Mouse (Mus musculus): ENCODE measurements at regions not wholly inside any gene's neighbourhood (a gene's known extent, or its start where the extent isn't known, plus 50 kb on each side); places are given as distances from the start of the nearest gene placed in this dataset.

GRCm38 (mm10) chr2:159565255-159565654, 768.7 kb downstream of the Gm826 start:
- DNase-seq, result no peak

DNA sequence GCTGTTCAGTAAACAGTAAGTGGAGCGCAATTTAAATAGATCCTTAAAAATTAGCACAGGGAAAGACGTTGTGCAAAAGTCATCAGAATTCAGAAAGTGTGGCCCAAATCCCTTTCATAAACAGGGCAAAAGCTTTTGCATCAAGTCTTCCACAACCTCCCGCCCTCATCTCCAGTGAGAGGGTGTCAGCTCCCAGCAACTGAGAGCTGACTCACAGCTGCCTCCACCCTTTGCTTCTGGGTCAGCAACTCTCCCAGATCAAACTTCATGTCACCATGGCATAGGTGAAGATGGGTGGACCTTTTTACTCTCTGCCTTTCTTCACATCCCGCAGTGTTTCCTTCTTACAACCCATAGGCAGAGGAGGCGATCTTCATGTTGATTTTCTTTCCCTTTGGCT, 768.0 kb downstream of the Gm826 start:
- DNase-seq, result no peak

- peak; percentile 76 for DNase-seq
Measured at GRCm38 (mm10) chr2:159566461-159566860, 767.5 kb downstream of the Gm826 start.

DNA sequence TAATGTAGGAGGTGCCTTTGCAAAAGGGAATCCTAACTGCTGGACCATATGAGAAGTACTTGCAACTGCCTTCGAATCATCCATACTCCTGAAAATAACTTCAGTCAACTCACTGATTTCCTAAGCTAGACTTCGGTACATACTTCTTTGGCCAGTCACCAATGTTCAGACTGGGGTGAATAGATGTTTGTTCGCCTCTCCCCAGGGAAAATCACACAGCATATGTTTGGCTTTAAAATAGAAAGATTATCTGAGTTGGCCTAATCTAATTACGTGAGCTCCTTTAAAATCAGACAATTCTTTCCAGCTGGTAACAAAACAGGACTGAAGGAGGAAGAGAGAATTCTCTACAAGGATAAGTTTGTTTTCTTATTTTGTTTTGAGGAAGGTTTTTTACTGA, 765.6 kb downstream of the Gm826 start:
- DNase-seq, result no peak

DNA sequence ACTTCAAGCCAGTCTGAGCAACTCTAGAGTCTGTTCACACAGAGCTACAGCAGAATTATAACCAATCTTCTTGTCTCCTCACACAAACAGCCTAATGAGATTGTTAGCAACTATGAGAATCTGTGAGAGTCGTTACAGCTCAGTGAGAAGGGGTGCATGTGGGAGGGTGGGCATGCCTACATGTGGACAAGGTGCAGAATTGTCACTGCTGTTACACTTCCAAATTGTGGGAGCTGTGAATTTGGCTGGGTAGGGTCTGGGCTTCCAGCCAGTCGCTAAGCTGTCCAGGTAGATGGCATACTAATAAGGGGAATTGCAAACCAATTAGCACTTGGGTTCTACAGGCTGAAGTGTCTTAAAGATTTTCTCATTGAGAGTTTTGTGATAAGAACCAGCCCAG, 762.1 kb downstream of the Gm826 start:
- DNase-seq, result no peak

DNA sequence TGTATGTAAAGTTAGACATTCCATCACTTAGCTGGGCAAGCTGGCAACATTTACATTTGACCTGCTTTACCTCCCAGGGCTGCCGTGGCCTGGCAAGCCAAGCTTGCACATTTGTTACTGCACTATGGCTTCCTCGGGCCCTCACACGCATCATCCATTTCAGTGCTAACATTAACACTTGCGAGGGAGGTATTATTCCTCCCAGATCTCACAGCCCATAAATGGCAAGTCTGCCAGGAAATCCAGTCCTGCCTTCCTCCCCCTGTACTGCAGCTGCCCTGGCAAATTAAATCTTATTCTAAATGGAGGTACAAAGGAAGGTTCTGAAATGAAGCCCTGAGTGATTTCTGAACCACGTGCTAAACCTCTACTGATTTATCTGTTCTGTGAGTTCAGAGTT, 758.7 kb downstream of the Gm826 start:
- no peak for DNase-seq

DNA sequence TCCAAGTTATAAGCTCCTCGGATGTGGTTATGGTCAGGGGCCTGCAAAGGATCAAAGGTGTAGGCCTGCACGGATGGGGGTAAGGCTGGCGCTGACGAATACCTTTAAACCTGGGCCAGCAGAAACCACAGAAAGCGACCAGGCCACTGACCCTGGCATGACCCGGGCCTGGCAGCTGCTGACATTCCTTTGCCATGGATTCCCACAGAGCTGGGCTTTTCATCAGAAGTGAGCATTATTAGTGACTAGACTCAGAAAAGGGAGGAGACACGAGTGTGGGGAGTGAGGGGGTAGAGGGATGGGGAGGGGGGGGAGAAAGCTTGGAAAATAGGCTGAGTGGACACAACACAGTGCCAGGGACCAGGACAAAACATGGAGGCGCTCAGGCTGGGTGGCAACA, 750.9 kb downstream of the Gm826 start:
- no peak for DNase-seq

DNA sequence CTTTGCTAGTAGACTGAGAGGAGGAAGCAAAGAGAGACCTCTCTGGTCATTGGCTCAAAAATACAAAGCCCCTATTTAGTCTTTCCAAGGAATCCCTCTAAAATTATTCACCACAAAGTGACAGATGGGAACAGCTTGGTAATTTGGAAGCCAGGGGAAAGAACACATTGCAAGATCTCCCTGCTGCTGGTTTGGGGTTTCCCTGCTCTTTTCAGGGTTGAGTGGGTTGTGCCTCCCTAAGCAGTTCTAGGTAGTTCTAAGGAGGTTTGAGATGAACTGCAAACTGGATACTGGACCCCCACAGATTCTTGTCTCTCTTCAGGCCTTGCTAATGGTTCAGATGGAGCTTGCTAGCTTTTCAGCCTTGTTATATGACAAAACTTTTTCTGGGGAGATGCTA, 749.3 kb downstream of the Gm826 start:
- no peak for DNase-seq

- DNase-seq, result no peak
Measured at GRCm38 (mm10) chr2:159586697-159587473, 747.1 kb downstream of the Gm826 start.

GRCm38 (mm10) chr2:159591396-159592124, 742.4 kb downstream of the Gm826 start:
- DNase-seq, result no peak

DNA sequence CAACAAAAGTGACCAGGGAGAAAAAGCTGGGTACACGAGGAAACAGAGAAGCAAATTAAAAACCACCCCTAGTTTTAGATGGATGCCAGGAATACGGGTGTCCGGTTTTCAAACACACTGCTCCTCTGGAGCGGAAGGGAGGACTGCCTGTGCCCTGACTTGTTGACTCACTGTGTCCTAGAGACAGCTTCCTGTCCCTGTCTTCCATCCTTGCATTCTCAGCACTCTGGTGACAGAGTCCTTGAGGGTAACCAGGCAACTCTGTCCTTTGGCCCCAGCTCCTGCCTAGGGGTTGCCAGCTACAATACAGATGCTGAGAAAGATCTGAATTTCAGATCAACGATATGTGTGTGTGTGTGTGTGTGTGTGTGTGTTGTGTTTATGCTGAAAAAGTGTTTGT, 741.1 kb downstream of the Gm826 start:
- peak; percentile 75 for DNase-seq

GRCm38 (mm10) chr2:159596285-159596684, 737.7 kb downstream of the Gm826 start:
- no peak for DNase-seq

DNA sequence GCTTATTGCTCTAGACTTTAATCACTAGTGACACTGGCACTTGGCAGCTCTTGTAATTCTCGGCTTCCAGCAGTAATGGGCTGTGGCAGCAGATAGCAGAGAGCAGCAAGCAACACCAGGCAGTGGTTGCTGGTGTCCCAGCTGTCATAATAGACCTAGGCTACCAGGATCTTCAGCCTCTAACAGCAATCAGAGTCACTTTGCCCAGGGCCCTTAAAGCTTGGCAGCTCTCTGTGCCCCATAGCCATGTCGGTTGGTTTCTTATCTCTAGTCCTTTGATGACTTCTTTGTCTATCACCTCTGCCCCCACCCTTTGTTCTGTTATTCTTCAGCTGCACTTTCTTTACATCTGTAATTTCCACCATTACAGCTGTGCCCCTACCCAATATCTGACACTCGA, 735.9 kb downstream of the Gm826 start:
- DNase-seq, result no peak

DNA sequence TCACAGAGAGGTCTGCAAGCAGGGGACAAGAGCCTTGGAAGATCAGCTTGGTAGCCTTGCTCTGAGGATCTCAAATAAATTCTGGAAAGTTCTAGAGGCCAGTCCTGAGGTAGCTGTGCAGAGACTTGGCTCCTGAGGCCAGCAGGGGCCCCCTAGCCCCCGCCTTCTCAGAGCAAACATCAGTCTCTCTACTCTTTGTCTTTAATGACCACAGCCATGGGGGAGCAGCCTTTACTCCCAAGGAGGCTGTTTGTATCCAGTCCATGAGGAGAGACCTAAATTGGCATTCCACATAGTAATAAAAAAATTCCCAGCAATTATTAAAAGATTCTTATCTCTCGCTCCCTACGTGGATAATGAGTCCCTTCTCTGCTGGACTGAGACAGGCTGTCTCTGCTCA, 726.8 kb downstream of the Gm826 start:
- no peak for DNase-seq

DNA sequence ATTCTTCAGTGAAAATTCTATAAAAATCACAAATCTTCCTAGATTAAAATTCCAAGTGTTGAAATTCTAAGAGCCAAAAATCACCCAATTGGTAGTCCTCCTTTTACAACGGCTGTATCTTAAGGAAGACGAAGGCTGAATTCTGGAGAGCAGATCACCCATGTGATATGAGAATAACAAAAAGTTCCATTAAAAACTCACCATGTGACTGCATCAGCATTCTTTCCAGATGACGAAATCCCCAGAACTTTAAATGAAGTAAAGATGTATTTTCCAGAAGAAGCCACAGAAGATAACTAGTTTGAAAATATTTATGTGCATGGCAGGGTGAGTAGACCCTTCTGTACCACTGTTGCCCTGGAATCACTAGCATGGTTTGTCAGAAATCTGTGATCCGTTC, 723.5 kb downstream of the Gm826 start:
- no peak for DNase-seq

- DNase-seq, result no peak
Measured at GRCm38 (mm10) chr2:159616685-159617084, 717.3 kb downstream of the Gm826 start.

DNA sequence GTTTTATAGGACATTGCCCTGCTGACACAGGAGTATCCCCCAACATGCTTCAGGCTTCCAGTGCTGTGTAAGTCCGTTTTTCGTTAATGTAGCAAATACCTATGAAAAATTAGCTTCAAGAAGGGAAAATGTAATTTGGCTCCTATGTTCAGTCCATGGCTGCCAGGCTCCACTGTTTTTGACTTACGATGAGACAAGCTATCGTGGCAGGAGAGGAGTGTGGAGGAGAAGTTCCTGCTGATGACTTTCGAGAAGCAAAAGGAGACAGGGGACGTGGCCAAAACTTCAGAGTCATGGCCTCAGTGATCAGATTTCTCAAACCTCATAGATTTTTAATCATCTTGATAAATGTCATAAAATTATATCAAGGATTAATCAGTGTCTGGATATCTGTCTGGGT, 712.7 kb downstream of the Gm826 start:
- DNase-seq, result no peak

DNA sequence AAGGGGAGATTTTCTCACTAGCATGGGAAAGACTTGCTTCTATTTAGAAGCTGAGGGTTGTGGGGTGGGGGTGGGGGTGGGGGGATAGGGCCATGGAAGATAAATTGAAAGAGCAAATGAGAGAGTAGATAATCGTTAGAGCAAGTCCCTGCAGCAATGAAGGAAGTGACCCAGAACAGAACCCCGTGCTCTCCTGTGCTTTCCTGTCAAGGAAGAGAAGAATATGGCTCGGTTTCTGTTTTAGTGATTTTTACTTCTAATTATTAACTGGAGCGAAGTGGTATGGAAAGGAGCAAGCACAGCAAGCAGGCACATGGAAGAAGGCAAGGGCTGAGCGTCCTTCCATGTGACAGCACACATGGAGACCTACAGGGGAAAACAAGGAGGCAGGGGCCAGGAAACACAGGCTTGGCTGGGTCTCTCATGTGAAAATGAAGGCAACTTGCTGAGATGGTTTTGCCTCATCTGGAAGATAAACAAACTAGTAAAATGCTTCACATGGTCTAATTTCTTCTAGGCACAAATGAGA, 711.8 kb downstream of the Gm826 start:
- no peak for DNase-seq

DNA sequence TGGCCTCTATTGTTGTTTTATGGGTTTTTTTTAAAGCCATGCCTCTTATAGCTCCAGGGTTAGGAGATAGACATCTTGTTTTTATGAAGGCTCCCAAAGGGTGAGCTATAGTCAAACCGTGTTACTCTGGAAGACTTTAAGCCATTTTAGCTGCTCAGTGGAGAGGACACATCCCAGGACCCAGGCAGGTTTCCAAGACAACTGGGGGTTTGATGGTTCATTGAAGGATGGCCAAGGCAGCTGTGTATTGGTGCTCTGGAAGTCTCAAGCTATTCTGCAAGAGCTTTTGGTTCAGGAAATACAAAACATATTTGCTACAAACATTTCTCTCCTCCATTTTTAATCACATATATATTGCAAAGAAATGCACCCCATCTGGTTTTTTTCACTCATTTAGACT, 708.7 kb downstream of the Gm826 start:
- DNase-seq, result no peak

- peak; percentile 9 for DNase-seq
Measured at GRCm38 (mm10) chr2:159645861-159646260, 688.1 kb downstream of the Gm826 start.

DNA sequence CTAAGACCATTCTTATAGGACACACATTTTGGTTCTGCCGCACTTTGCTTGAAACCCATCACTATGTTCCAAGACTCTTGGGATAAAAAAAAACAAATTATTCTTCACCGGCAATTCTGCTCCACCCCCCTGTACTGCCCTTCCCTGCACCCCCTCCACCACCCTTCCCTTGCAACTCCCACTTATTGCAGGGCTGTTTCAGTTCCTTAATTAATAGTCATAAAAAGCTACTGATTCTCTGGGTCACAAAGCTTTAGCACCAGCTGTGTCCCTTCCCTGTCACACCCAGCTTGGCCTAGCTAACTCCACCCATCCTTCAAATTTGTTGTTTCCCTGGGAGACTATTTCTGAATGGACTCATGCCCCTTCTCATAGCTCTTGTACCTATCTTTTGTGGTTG, 687.4 kb downstream of the Gm826 start:
- no peak for DNase-seq

DNA sequence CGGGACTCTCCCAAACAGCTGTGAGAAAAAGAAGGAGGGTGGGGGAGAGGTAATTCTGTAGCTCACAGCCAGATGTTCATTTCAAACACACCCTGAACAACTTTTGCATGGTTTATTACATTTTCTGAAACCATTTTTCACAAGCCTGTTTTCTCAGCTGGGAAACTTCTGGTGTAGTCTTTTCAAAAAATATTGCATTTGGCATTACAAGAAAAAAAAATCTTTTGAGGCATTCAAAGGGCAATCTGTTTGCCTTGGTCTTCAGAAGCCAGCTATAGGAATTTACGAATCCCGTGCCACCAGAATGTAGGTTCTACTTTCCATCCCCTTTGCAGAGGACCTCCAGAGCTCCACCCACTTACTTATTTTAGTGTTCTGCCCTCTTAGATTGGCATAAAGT, 681.7 kb downstream of the Gm826 start:
- no peak for DNase-seq

GRCm38 (mm10) chr2:159676845-159677244, 657.1 kb downstream of the Gm826 start:
- no peak for DNase-seq

DNA sequence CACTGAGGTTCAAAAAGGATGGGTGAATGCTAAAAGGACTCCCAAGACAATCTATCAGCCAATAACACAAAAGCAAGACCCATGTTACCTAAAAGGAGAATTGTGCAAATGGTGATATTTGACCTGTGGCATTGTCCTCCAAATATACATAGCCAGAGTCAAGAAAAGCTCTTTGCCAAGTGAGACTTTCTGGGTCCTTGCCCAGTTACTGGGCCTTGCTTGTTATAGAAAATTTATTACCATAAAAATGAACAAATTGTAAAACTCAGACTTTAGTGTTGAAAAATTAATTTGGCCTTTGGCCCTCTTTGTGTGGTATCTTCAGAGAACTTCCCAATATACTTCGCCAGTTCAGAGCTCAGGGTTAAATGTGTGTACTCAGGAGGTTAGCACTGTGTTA, 653.3 kb downstream of the Gm826 start:
- DNase-seq, result peak; percentile 11
